Mouse (Mus musculus) liver (tissue): Measurements from ENCODE around the gene Nr1h4.

Experiments used
- DNase-seq: peaks from one replicate; pipeline ENCODE4 v3.0.0-alpha.2; 2020; ENCODE audit warnings: mixed read lengths

The Nr1h4 gene

GRCm38 (mm10) chr10:89520381-89520780 lies 13.0 kb downstream of the Nr1h4 start:
- no peak for DNase-seq

DNA sequence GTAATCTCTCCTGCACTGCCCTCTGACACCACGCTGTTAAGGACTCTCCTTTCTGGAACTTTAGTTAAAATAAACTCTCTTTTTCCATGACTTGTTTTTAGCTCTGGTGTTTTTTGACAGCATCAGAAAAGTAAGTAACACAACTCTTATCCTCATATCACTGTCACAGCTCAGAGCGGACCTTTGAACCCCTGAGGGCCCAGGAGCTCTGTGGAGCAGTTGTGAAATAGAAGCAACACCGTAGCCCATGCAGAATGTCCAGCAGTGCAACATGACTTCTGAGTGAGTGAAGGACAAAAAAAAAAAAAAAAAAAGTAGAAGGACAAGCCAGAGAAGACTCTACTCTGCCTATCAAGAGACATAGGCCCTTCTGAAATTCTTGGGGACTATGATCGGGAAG lies 14.2 kb downstream of the Nr1h4 start:
- peak; percentile 25 for DNase-seq

GRCm38 (mm10) chr10:89518365-89518764 lies 15.0 kb downstream of the Nr1h4 start:
- DNase-seq, result no peak

- no peak for DNase-seq
Measured at GRCm38 (mm10) chr10:89515813-89516212, 17.6 kb downstream of the Nr1h4 start.

GRCm38 (mm10) chr10:89512562-89512961 lies 20.8 kb downstream of the Nr1h4 start:
- no peak for DNase-seq

- DNase-seq, result no peak
Measured at GRCm38 (mm10) chr10:89510547-89510946, 22.8 kb downstream of the Nr1h4 start.

DNA sequence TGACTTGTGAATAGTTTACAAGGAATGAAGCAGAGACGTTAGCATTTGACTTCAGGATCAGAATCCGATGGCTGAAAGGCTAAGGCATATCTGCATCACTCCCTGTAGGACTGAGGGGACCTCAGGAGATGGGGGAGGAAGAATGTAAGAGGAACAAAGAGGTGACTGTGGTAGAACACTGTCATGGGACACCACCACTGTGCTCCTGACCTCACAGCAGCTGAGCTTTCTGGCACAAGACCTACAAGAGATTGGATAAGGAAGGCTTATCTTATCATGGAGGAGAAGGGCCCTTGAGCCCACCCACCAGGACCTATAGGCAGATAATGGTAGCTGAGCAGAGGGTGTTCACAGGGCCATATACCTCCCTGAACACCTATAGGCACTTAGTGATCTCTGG lies 24.8 kb downstream of the Nr1h4 start:
- no peak for DNase-seq

- DNase-seq, result no peak
Measured at GRCm38 (mm10) chr10:89506479-89506878, 26.9 kb downstream of the Nr1h4 start.

DNA sequence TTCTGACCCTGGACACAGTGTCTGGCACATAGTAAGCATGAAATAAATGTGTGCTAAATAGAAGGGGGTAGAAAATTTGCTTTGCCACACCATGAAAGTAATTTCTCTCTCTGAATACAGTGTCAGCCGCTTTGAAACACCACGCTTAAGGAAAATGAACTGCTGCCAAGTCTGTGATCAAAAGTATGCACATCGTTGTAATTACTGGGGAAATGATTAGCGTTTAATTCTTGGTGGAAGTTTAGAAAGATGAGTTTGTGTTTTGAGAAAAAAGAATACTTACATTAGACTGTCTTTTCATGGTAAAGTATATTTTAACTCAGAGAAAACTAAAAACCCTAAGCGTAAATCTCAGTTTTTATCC lies 27.8 kb downstream of the Nr1h4 start:
- no peak for DNase-seq

DNA sequence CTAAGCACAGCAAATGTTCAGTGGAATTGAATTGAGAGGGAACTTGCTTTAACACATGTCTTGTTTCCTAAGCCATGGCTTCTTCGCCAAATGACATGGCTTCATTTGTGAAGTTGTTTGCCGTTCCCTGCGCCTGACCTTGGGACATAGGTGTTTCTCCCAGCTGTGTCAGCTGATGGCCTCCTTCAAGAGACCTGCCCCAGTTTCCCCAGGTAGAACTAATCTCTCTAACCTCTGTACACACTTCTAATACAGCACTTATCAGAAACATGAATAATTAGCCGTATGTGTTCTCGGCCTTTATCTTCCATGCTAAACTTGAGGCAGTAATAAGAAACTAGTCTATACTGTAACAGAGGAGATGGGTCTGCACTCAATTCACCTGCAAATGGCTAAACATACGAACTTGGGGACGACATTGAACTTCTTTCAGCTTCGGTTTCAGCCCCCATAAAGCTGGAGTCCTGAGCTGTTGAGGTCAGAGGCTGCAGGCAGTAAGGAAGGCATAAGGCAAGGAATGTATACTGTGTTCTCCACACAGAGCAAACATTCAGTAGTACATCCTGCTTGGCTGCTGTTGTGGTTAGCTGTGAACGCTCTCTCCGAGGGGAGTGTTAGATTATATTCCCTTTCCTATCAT lies 28.3 kb downstream of the Nr1h4 start:
- no peak for DNase-seq

DNA sequence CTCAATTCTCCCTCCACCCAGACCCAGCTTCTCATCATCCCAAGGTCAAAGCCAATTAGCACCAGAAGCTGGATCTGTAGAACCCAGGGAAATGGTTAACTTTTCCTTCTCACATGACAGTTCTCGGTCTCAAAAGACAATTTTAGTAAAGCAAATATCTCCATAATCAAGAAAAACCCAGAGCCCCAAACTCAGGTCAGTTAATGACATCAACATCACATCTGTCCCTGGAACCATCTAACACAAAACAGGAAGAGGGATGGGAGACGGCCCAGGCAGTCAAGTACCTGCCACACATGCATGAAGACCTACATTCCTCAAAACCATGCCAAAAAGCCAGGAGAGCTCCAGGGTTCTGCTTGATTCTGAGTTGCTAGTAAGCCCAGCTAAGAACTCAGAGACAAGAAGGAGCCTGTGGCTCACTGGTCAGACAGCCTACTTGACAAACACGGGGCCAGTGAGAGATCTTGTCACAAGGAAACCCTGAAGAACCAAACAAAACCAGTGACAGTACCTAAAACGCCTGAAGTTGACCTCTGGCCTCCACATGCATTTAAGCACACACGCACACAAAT lies 30.3 kb downstream of the Nr1h4 start:
- no peak for DNase-seq

DNA sequence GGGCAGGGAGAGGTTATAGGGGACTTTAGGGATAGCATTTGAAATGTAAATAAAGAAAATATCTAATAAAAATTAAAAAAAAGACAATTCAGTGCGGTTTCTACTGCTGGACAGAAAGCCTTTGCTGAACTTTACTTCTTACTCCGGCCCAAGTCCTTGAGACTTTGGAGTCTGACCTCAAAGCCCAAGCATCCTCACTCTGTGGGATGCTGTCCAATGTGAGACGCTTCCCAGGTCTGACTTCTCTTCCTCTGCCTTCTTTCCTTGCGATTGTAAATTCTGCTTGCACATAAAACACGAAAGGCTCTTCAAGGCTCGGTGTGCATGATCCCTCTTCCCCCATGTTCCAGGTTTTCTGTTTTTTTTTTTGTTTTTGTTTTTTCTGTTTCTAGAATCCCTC lies 31.5 kb downstream of the Nr1h4 start:
- no peak for DNase-seq

DNA sequence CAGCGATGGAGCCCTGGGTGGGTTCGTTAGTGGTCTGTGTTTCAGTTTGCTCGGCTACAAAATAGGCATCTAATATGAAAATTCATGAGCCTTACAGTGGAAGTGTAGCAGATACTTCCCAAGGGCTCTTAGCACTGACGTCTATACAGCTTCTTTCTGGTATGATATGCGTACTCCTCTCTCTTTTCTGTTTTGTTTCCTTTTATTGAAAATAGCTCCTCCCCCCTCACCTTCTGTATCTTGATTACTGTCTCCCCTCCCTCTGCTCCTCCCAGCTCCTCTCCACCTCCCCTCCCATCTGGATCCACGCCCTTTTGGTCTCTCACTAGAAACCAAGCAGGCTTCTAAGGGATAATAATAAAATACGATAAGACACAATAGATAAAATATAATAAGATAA lies 37.8 kb downstream of the Nr1h4 start:
- DNase-seq, result peak; percentile 43

DNA sequence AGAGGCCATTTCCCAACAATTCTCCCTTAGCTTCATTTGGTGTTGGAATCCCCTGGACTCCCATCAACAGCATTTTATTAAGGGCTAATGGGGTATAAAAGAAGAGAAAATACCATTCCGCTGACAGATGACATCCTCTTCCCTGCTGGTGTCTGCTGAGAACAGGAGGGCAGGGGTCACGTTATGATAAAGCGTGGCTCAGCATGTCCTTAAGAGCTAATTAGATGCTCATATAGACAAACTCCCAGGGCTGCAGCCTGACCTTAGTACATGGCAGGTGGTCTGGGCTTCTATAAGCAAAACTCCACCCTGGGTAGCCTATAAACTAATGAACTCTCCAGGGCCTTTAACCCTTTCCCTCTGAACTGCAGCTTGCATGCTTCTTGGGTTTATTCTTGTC lies 42.1 kb downstream of the Nr1h4 start:
- DNase-seq, result no peak

DNA sequence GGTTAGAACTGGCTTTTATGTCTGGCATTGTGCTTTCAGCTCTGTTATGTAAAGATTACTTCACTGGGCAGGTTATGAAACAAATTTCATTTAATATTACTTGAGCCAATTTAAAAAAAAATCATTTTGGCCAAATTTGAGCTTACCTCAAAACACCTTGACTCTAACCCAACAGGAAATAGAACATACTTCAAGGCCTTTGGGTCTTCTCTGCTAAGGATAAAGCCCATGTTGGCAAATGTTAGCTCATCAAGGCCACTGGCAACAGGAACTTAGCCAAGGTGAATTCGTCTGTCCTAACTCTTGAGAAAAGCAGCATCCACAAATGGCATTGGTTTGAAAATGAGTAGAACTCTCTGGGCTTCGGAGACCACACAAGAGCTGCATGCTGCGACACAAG lies 43.1 kb downstream of the Nr1h4 start:
- DNase-seq, result no peak

DNA sequence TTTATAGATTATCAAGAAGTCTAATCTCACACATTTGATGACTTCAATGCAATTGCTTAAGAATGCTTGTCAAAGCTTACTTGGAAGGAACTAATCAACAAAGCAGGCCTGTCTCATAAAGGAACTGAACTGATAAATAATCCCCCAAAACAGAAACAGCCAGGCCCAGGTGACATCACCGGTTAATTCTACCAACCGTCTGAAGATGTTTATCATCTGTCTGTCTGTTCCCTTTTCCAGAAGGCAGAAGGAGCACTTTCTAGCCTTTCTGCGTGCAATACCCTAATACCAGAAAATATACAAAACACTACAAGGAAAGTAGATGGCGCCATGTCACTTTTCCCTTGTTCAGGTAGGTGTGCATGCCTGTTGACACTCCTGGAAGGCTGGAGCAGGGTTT lies 43.9 kb downstream of the Nr1h4 start:
- no peak for DNase-seq

DNA sequence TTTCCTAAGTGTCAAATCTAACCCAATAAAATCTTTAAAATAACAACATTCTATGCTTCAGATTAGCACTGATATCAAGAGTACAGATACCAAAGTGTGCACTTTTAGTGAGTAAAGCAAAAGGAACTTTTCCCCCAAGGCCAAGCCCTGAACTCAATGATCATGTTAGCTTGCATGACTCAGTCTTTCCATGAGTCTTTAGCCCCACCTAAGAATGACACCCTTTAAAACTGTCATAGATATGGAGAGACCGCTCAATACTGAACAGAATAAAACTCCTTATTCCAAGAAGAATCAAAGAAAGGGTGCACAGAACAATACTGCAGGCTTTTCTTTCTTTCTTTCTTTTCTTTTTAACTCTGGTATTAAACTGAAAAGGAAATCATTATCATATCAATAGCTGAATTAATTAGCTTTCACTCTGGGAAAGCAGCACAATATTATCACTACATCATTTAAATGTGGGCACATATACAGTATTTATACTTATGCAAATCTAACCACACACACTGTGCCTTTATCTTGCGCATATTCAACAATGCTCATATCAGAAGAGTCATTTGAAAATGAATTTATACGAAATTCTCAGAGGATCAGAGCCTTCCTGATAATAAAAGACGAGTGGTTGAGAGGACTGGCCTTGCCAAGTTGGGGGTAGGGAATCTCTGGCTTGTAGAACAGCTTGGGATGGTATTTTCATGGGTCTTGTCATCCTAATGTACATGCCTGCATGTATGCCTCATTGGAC lies 46.2 kb downstream of the Nr1h4 start:
- no peak for DNase-seq

DNA sequence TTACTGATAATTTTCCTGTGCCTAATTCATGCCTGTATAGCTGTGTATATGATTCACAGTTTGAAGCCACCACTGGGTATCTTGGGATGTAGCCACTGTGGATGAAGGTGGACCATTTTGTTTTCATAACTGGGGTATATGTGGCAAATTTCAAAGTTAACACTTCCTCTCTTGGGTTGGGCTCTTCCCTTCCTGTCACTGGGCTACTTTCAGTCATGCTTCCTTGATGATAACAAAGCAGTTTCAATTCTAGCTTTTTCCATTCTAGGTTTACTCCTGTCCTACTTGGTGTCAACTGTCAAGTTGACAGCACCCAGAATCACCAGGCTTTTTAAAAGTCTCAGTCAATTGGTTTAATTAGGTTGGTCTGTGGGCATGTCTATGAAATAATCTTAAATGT lies 48.5 kb downstream of the Nr1h4 start:
- DNase-seq, result no peak

GRCm38 (mm10) chr10:89483812-89484602 lies 49.4 kb downstream of the Nr1h4 start:
- DNase-seq, result no peak

- no peak for DNase-seq
Measured at GRCm38 (mm10) chr10:89483113-89483512, 50.3 kb downstream of the Nr1h4 start.

- DNase-seq, result no peak
Measured at GRCm38 (mm10) chr10:89482142-89482681, 51.2 kb downstream of the Nr1h4 start.

GRCm38 (mm10) chr10:89481638-89482037 lies 51.7 kb downstream of the Nr1h4 start:
- DNase-seq, result no peak

- no peak for DNase-seq
Measured at GRCm38 (mm10) chr10:89478766-89479165, 54.6 kb downstream of the Nr1h4 start.
